Mouse (Mus musculus) kidney, postnatal 14 days (tissue): ENCODE data around the gene Fbxl14.

ENCODE experiments used
- DNase-seq: peaks from one replicate; pipeline ENCODE4 v3.0.0; 2022; ENCODE audit warnings: mixed read lengths

Gene Fbxl14

DNA sequence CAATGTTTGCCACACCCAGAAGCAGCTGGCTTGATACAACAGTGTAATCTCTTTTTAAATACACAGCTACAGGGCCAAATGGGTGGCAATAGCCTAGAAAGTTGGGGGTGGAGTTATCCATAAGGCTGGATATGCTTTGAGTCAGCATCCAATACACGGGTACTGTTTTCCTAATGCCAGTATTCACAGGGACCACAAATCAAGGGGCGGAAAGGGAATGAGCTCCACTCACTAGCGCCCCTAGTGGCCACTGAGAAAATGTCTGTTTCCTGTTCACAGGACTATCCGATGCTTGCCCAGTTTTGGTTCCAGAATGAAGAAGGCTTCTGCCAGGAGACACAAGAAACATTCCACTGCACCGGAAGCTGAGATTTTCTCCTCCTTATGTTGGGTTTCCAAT lies 7.3 kb upstream of the Fbxl14 start:
- peak; percentile 77 for DNase-seq

DNA sequence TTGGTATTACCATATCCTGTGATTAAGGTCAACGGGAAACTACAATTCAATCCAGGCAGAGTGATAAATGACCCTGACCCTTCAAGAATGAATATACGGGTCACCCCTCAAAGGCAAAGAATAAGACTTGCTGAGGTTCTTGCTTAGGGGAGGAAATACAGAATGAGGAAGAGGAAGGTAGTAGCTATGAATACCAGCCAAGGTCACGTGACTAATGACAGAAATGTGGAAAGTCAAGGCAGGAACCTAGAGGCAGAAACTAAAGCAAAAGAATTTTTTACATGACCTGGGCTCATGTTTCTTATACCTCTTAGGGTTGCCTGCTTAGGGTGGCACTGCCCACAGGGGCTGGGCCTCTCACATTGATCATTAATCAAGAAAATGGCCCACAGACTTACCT lies 6.8 kb upstream of the Fbxl14 start:
- DNase-seq: no peak

DNA sequence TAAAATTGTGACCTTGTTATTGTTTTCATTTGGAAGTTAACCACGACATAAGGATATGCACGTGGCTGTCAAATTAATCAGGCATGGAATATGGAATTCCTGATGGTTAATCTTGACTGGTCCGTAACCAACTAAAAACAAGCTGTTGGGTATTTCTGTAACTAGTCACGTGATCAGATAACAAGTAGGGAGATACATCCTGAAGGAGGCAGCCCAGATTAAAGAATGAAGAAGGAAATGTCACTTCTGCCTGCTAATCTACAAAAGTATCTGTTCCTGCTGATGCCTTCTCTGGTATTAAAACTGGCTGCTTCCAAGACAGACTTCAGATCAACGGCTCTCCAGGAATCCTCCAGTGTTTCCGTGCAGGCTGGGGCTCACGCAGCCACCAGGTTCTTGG lies 6.0 kb upstream of the Fbxl14 start:
- DNase-seq: no peak

DNA sequence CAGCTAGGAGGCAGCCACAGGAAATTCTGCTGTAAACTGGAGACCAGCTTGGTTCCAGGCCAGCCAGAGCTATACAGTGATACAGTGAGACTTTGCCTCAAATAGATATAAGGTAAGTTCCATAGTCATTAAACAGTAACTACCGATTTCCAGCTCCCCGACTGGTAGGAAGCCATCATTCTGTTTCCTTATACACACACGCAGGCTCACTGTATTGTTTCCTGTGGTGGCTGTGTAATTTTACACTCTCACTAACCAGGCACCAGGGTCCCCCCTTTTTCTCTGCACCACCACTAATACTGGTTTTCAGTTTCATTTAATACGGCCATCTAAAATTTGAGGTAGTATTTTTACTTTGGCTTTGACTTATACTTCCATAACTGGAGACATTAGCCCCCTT lies 5.5 kb upstream of the Fbxl14 start:
- no peak for DNase-seq

DNA sequence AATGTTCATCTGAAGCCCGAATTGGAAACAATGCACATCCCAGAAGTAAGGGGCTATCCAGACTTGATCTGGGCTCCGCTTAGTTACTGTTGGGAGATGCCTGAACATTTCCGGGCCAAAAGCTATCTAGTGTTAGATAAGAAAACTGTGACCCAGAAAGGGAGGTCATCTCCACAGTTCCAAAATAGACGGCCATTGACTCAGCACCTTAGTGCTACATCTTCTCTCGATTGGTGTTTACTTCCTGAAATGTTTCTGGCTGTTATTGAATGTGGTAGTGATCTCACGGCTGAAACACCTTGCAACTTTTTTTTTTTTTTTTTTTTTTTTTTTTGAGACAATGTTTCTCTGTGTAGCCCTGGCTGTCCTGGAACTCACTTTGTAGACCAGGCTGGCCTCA lies 3.5 kb upstream of the Fbxl14 start:
- no peak for DNase-seq

DNA sequence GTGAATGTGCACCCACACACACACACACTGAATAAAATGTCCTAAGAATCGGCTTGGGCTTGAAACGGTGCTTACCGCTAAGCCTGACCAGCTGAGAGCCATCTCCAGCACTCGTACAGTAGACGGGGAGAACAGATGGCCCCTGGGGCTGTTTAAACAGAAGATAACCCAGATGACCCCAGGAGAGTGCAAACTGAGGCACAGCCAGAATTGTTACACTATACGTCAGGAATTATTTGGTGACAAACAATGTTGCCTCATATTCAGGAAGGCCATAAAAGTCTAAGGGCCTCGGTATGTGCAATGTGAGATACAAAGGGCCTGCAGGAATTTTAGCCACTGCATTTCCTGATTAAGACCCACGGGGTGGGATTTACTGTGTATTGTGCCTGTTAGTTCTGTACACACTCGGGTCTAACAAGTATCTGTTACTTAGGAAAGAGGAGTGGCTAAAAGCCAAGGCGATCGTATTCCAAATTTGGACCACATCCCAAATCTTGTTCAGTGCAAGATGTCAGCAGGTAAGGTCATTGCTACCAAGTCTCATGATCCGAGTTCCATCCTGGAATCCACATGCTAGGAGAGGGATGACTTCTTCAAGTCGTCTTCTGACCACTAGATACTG lies 1.7 kb upstream of the Fbxl14 start:
- DNase-seq: no peak

DNA sequence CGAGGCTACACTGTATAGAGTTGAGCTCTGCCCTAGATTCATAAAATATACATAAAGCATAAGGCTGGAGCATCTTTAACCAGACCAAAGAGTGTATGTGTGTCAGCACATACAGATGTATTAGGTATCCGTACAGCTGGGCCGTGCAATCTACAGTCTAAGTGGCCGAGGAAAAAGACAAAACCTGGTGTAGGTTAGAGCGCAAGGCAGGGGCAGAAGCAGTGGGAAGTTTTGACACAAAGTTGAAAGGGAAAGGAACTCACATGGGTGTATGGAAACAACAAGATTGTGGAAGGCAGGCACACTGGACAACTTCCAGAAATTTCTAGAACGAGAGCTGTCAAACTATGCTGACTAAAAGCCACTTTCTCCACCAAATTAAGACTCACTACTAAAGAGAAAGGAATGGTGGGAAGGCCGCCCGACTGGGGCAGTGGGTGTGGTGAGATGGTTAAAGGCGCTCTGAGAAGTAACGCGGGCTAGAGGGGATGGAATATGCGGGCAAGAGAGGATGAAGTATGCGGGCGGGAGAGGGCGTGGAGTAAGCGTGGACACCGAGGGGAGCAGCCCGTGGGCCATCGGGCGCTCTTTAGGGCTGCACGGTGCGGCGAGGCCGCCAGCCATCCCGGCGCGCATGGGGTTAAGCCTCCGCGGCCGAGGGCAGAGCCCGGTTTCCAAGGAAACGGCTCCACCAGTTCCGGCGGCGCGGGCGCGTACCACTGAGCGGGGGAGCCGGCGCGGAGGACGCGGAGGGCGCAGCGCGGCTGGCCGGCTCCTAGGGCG lies 717 bp upstream of the Fbxl14 start:
- DNase-seq: peak; percentile 93

DNA sequence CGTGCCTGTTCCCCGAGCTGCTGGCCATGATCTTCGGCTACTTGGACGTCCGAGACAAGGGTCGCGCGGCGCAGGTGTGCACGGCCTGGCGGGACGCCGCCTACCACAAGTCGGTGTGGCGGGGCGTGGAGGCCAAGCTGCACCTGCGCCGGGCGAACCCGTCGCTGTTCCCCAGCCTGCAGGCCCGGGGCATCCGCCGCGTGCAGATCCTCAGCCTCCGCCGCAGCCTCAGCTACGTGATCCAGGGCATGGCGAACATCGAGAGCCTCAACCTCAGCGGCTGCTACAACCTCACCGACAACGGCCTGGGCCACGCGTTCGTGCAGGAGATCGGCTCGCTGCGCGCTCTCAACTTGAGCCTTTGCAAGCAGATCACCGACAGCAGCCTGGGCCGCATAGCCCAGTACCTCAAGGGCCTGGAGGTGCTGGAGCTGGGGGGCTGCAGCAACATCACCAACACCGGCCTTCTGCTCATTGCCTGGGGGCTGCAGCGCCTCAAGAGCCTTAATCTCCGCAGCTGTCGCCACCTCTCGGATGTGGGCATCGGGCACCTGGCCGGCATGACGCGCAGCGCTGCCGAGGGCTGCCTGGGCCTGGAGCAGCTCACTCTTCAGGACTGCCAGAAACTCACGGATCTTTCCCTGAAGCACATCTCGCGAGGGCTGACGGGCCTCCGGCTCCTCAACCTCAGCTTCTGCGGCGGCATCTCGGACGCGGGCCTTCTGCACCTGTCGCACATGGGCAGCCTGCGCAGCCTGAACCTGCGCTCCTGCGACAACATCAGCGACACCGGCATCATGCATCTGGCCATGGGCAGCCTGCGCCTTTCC lies 623 bp downstream of the Fbxl14 start:
- peak; percentile 72 for DNase-seq

DNA sequence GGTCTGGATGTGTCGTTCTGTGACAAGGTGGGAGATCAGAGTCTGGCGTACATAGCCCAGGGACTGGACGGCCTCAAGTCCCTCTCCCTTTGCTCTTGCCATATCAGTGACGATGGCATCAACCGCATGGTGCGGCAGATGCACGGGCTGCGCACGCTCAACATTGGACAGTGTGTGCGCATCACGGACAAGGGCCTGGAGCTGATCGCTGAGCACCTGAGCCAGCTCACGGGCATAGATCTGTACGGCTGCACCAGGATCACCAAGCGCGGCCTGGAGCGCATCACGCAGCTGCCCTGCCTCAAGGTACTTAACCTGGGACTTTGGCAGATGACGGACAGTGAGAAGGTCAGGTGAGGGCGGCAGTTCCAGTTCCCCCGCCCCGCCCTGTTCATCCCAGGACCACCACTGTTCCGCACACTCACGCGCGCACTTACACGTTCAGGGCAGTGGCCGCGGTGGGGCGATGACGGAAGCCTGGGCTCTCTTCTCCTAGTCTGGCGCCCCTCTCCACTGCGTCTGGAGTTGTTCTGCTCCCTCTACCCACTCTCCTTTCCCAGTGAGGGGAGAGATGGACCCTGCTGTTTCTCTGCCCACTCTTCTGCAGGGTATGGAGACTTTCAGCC lies 1.4 kb downstream of the Fbxl14 start:
- peak; percentile 41 for DNase-seq

DNA sequence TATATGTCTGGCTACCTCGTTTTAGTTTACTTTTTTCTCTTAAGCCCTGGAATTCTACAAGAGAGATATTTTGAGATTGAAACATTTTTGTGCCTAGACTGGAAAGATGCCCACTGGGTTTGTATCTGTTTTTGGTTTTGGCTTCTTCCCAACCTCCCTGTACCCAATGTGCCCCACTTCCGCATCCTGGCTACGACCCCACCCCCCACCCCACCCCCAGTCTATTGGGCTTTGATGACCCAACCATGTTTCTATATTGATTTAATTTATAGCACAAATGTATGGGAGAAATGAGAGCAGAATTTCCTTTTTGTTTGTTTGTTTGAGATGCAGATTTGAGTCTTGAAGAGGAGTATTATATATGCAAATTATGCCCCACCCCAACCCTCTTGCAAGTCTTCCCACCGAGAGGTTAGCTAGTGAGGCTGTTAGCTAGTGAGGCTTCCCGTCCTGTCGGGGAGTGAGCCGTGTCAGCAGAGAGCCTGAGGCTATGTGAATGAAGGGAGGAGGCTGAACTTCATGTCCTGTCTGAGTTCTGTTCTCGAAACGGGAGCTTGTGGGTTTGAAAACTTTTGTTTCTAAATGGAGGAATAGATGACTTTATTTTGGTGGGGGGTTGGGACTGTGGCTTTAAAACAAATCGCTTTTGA lies 2.4 kb downstream of the Fbxl14 start:
- peak; percentile 29 for DNase-seq

DNA sequence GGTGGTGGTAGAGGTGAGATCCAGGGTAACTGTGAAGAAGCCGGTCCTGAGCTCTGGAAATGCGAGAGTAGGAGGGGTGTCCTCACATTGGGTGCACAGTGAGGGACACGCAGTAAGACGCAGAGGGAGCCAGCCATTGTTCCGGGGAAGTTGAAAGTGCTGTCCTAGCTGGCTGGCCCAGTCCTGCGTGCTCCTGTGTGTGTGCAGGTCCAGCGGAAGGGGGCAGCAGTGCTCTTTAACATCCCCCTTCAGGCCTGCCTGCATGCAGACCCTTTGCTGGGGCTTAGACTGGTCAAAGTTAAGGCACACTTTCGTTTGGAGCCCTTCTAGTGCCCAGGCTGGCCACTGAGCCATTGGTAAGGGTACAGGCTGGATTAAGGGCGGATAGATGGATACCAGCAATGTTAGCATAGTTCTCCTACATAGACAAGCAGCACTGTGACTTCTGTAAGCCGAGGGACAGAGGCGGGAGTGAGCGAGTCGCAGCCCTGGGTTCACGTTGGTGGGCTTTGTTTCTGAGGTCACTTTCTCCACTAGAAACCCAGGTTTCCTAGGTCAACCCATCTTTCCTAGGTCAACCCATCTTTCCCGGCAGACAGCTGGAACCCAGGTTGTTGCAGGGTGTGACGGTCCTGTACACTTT lies 3.6 kb downstream of the Fbxl14 start:
- peak; percentile 65 for DNase-seq

DNA sequence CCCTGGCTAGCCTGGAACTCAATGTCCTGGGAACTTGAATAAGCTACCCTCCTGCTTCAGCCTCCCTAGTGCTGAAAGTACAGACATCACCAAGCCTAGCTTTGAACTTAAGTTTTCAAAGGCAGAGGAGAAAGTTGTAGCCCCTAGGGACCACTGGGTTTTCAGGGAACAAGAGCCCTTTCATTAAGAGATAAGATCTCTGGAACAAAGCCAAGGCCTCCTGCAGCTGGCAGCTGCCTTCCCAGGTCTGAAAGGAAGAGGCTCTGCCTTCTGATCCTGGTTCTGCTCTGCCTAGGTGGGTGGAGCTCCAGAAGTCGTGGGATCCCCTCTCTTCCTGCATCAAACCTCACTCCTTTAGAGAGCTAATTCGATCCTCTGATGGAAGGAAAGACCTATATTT lies 6.0 kb downstream of the Fbxl14 start:
- peak; percentile 28 for DNase-seq

DNA sequence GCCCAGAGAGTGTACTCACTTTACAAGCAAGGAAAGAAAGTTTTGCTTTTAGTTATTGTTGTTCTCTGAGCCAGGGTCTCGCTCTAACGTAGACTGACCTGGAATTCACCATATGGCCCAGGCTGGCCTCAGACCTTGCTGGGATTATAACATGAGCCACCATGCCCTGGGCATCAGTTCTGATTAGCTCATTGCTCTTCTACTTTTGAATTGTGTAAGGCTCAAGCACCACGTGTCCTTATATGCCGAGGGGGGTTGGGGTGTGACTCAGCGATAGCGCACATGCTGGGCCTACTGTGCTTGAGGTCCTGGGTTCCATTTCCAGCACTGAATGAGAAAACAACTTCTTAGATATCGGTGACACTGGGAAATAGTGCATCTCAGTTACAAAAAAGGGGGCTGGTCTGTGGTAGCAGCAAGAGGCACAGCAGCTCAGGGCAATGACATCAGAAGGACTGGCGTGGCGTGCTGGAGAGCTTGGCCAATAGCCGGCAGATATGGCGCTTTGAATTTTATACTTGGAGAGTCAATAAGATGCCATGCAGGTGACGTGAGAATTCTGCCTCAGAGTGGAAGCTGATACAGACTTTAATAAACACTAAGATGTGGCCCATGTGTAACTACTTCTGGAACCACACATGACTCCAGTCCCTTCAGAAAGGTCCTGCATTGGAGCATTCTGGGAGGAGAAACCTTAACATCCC lies 7.1 kb downstream of the Fbxl14 start:
- no peak for DNase-seq

DNA sequence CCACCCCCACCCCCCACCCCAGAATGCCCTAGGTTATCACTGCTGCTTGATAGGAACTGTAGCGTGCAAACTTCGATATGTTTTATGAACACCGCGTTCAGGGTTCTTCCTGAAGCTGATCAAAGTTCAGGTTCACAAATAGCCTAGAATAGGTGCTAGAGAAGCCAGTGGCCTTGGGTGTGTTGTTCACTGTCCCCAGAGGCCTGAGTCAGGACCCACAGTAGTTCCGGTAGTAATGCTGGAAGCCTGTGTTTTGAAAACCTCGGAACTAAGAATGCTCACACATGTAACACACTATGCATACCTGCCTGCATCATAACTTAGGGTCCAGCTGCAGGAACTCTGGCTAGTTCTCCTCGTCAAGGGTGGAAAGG lies 7.6 kb downstream of the Fbxl14 start:
- DNase-seq: no peak

DNA sequence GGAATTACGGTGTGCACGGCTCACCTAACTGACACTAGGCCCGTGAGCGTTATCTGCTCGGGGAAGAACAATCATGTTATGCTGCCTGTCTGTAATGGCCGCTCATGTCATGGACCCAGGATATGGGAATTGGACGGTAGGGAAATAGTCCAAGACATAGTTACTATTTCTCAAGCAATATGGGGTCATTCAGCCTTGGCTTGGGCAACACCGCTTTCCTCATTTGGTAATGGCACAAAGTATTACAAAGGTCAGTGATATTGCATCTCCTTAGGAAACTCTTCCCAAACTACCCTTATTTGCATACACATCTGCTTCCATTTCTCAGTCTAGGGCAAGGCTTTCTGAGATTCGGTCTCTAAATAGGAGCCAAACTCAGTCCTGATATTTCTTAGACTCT lies 8.2 kb downstream of the Fbxl14 start:
- no peak for DNase-seq

DNA sequence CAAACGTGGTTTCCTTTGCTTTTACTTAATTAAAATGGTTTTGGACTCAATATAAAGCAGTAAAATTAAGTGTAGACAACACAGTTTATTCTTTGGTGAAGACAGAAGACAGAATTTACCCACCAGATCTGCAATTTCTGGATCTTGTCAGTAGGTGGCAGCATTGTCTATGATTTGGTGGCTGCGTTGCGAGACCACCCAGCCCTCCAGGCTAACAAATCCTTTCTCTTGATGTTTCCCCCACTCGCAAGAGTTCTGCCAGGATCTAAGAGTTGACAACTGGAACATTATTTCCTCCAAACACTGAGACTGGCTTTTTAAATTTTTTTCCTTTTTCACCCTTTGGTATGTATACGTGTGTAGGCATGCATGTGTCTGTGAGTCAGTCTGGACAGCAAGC lies 10.3 kb downstream of the Fbxl14 start:
- DNase-seq: peak; percentile 53

DNA sequence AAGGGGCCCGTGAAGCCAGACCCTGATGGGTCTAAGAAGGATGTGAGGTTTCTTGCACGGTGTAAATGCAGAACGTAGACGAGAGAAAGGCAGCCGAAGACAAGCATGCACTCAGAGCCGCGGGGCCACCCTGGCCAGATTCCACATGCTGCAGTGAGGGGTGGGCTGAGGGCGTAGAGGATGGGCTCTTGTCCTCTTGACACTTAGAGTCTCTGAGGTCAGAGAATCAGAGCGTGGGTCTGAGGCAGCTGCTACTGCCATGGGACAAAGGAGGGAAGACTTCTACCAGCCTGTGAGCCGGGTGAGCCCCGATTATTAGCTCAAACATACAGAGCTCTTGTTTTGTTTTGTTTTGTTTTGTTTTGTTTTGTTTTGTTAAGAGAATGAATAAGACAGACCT lies 11.1 kb downstream of the Fbxl14 start:
- no peak for DNase-seq

DNA sequence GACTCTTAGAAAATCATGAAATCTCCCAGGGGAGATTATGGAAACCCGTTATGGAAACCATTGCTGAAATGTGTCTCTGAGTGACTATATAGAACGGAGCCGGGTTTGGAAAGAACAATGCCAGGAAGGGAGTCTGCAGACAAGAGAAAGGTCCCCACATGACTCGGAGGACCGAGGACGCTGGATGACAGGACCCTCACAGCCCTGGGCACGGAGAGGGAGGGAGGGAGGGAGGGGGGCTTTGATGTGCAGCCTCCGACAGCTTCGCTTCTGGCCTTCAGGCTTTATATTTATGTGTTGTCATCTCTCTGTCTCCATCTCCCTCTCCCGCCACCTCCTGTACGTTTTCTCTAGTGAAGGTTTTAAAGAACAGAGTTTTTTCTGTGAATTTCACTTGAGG lies 11.5 kb downstream of the Fbxl14 start:
- DNase-seq: no peak

DNA sequence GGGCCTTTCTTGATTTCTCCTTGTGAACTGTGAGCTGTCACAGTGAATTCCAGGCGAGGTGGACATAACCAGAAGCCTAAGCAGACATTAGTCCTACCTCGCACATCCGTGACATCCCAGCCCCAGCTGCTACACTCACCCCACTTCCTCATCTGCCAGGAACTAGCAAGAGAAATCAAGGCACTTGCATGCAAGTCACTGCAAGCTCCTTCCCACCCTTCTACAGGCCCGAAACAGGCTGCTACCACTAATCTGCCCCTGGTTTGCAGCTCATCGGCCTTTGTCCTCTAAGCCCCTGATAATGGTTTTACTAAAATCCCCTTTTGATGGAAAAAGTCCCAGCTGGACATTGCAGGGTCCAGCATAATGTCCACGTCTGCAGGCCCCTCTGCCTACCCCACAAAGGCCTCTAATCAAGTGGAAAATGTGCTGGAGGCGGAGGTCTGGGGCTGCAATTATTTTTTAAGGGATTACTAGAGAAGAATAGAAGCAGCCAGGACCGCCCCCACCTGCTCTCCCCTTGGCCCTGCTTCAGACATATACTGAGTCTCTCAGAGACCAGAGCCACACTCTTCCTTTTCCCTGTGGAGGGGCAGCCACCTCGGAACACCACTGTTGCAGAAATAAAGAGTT lies 12.6 kb downstream of the Fbxl14 start:
- no peak for DNase-seq

DNA sequence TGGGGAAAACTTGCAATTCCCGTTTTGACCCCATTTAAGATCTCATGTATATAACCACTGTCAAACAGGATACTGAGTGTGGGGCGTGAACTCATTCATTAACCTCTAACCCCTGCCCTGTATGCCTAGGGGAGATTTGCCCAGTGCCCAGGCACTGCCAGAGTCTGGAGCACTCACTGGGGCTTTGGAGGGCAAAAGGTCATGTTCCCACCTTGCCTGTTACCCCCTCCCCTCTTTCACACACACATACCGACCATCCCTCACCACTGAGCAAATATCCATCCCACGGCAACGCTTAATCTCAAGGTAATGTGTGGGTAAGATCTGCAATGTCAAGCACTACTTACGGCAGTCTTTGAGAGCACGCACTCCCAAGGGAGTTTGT lies 13.2 kb downstream of the Fbxl14 start:
- DNase-seq: no peak

DNA sequence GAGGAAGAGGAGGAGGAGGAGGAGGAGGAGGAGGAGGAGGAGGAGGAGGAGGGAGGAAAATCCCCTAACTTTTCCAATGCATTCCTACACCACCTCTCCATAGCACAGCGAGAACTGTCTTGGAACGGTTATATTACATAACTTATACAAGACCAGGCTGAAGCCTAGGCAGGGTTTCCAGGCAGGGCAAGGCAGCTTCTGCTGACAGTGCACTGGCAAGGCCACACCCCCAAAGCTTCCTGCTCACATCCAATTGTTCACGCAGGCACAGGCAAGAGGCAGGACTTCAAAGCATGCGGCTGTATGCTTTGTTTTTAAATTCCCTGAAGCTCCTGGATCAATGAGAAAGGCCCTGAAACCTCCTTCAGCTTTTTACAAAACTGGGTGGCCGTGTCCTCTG lies 19.8 kb downstream of the Fbxl14 start:
- DNase-seq: peak; percentile 73
